Mouse (Mus musculus) thymus, postnatal 4 days (tissue): ENCODE measurements at regions not wholly inside any gene's neighbourhood (a gene's known extent, or its start where the extent isn't known, plus 50 kb on each side); places are given as distances from the start of the nearest gene placed in this dataset.

Experiments used
- DNase-seq: peaks from one replicate; pipeline ENCODE4 v3.0.0; 2021

GRCm38 (mm10) chr13:83268663-83269062 lies 235.2 kb upstream of the Mef2c start:
- no peak for DNase-seq

GRCm38 (mm10) chr13:83278695-83279094 lies 225.1 kb upstream of the Mef2c start:
- DNase-seq, result no peak

- no peak for DNase-seq
These were observed 196.1 kb upstream of the Mef2c start for GRCm38 (mm10) chr13:83307696-83308095.

GRCm38 (mm10) chr13:83328488-83328887 lies 175.3 kb upstream of the Mef2c start:
- DNase-seq, result no peak

GRCm38 (mm10) chr13:83333728-83334127 lies 170.1 kb upstream of the Mef2c start:
- DNase-seq, result no peak

- no peak for DNase-seq
These were observed 159.1 kb upstream of the Mef2c start for GRCm38 (mm10) chr13:83344611-83345319.

- no peak for DNase-seq
These were observed 148.5 kb upstream of the Mef2c start for GRCm38 (mm10) chr13:83355341-83355740.

- no peak for DNase-seq
These were observed 143.3 kb upstream of the Mef2c start for GRCm38 (mm10) chr13:83360529-83360928.

GRCm38 (mm10) chr13:83376097-83376797 lies 127.6 kb upstream of the Mef2c start:
- DNase-seq, result no peak

GRCm38 (mm10) chr13:83378644-83379043 lies 125.2 kb upstream of the Mef2c start:
- no peak for DNase-seq

- DNase-seq, result no peak
These were observed 121.2 kb upstream of the Mef2c start for GRCm38 (mm10) chr13:83382609-83383008.

GRCm38 (mm10) chr13:83394773-83395172 lies 109.1 kb upstream of the Mef2c start:
- no peak for DNase-seq

- DNase-seq, result no peak
These were observed 104.5 kb upstream of the Mef2c start for GRCm38 (mm10) chr13:83399381-83399780.

GRCm38 (mm10) chr13:83439619-83440436 lies 64.0 kb upstream of the Mef2c start:
- no peak for DNase-seq

GRCm38 (mm10) chr13:83444277-83444676 lies 59.6 kb upstream of the Mef2c start:
- no peak for DNase-seq

- DNase-seq, result no peak
These were observed 53.0 kb upstream of the Mef2c start for GRCm38 (mm10) chr13:83450820-83451219.

GRCm38 (mm10) chr13:83452987-83453386 lies 50.8 kb upstream of the Mef2c start:
- DNase-seq, result no peak
